Mouse (Mus musculus) forebrain, embryonic 14.5 days (tissue): Measurements from ENCODE around the gene Mpg. TPM values are rescaled to one million over a fixed set of nuclear protein-coding genes. Genes with fewer than 3 reads are reported as not detected.

ENCODE experiments used
- ATAC-seq: fragments of 200-750 bp; cut with Nextera tagmentation; 2 replicates; pipeline ENCODE4 v1.8.0; 2017; ENCODE audit warnings: mild to moderate bottlenecking, moderate library complexity
- DNase-seq: peaks from one replicate; pipeline ENCODE4 v3.0.0-alpha.2; 2015; ENCODE audit warnings: low spot score
- H3K27ac ChIP-seq: fragments of 300-500 bp; sonication (generic); 2 replicates; pipeline ENCODE4 v1.5.1; 2014; ENCODE audit warnings: low read depth, mild to moderate bottlenecking, control low read depth, low read length, moderate library complexity
- H3K27me3 ChIP-seq: fragments of 300-500 bp; sonication (generic); replicated peaks from 2 replicates; pipeline ENCODE4 v1.6.1; 2014; ENCODE audit warnings: low read length, control low read depth, mixed read lengths; ENCODE audit not compliant: control insufficient read depth, insufficient read depth
- H3K36me3 ChIP-seq: fragments of 300-500 bp; sonication (generic); 2 replicates; pipeline ENCODE4 v1.6.1; 2014; ENCODE audit warnings: low read length, control low read depth; ENCODE audit not compliant: control insufficient read depth, insufficient read depth
- H3K4me1 ChIP-seq: fragments of 300-500 bp; sonication (generic); 2 replicates; pipeline ENCODE4 v1.6.1; 2014; ENCODE audit warnings: antibody characterized with exemption, low read length, control low read depth; ENCODE audit not compliant: control insufficient read depth, insufficient read depth
- H3K4me2 ChIP-seq: fragments of 300-500 bp; sonication (generic); 2 replicates; pipeline ENCODE4 v1.6.1; 2014; ENCODE audit warnings: mild to moderate bottlenecking, control low read depth, low read length
- H3K4me3 ChIP-seq: fragments of 300-500 bp; sonication (generic); 2 replicates; pipeline ENCODE4 v1.5.1; 2014; ENCODE audit warnings: low read depth, low read length, control low read depth
- H3K9ac ChIP-seq: fragments of 300-500 bp; sonication (generic); 2 replicates; pipeline ENCODE4 v1.6.1; 2014; ENCODE audit warnings: mild to moderate bottlenecking, low read length, control low read depth, moderate library complexity
- H3K9me3 ChIP-seq: fragments of 300-500 bp; sonication (generic); replicated peaks from 2 replicates; pipeline ENCODE4 v1.6.1; 2016; ENCODE audit warnings: low read length, control low read depth, mixed read lengths; ENCODE audit not compliant: control insufficient read depth
- WGBS: fragments of 180-500 bp; shearing (Covaris S2); extraction: QIAGEN DNeasy Blood & Tissue Kit; methylation state at CpG from one replicate; pipeline ENCODE4 v1.1.7; 2014; 5-methylcytosine and 5-hydroxymethylcytosine counted together
- polyA plus RNA-seq: library from polyadenylated mRNA; unstranded; fragments of >200 nt; fragmentation: Nextera tagmentation; extraction: Ambion mirVana; gene quantifications from 2 replicates; pipeline ENCODE4 v1.2.1, GENCODE M21; 2014

Mpg gene
- polyA plus RNA-seq, 1 experiment from 2014 or later, result 31.2 TPM

DNA sequence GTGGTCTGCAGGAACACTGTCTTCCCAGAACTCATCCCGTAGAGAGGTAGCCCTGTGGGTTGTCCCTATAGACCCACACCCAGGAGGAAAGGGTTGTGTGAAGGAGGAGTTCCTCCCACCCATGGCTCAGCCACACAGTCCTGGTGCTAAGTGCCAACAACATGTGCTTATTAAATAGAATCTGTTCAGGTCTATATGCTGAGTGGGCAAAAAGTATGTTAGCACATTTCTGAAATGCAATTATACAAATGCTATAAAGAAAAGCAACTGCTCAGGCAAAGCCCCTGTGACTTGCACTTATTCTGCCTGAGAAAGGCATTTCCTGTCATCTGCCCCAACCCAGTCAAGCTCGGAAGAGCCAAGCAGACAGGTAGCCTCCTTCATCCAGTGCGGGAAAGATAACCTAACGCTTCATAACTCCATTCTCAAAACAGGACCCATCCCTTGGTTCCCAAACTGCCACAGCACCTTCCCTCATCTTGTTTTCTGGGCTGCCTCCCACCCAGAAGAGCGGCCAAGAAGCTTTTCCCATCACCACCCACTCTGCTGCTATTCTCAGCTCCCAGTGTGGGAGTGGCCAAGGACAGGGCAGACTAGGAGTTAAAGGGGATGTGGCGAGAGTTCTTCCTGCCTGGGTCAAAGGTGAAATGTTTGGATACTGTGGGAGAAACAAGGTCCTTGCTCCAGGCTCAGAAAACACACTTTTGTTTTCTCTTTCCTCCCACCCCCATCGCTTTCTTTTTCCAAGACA is 17.1 kb downstream of the Mpg start:
- Histone ChIP-seq H3K4me1 (no peaks in the 10 kb centered on the region), H3K9me3 (no peaks in the 10 kb centered on the region), H3K9ac (no peak overlapping the region), H3K4me2 (no peak overlapping the region), H3K4me3 (no peak overlapping the region), H3K36me3 (peaks cover 55% of the 10 kb centered on the region), H3K27ac (no peak overlapping the region), H3K27me3 (no peaks in the 10 kb centered on the region)
- no peak for DNase-seq
- no peak for ATAC-seq
- WGBS, result 84% methylated on average over 7 of the region's 7 CpGs

DNA sequence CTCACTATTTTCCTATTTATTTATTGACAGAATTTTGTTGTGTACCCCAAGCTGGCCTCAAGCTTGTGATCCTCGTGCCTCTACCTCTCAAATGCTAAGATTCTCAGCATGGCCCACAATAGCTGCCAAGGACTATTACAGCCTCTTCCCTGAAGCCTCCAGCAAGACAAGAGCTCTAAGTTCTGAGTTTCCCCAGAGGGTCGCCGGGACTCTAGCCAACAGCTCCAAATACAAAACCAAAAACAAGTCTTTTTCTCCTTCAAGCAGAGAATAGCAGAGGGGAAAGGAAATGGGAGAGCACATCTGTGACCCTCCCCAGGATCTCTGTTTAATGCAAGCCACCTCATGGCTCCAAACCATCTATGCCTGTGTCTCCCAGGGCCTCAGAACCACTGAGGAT is 17.8 kb downstream of the Mpg start:
- DNase-seq (no peak), ATAC-seq (no peak)
- H3K4me3 ChIP-seq, result no peak overlapping the region
- whole genome bisulfite sequencing, result 90% methylated on average over 3 of the region's 3 CpGs
- no peak overlapping the region for H3K9ac ChIP-seq
- H3K27ac ChIP-seq, result no peak overlapping the region
- no peak overlapping the region for H3K4me2 ChIP-seq
- H3K36me3 ChIP-seq, result peaks cover 58% of the 10 kb centered on the region
- H3K9me3 ChIP-seq, result no peaks in the 10 kb centered on the region
- no peaks in the 10 kb centered on the region for H3K27me3 ChIP-seq
- no peaks in the 10 kb centered on the region for H3K4me1 ChIP-seq

DNA sequence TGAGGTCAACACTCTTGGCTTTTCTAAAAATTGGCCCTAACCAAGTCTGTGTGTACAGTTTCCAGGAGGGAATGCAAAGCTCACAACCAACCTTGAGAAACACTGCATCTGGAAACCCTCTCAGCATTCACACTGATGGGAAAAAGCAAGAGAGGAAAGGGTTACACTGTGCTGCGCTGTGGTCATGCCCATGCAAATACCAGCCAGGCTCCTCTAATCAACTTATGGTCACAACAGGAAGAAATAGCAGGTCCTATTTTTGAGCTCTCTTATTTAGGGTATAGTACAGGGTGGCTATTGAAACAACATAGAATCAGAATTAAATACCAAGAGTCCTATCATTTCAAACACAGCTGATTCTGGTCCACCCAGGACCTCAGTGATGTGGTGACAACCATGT is 18.3 kb downstream of the Mpg start:
- peaks cover 59% of the 10 kb centered on the region for H3K36me3 ChIP-seq
- no peak overlapping the region for H3K9ac ChIP-seq
- WGBS, result 85% methylated on average over 1 of the region's 1 CpGs
- H3K9me3 ChIP-seq, result no peaks in the 10 kb centered on the region
- no peak overlapping the region for H3K27ac ChIP-seq
- no peaks in the 10 kb centered on the region for H3K4me1 ChIP-seq
- DNase-seq (no peak), ATAC-seq (no peak)
- no peak overlapping the region for H3K4me2 ChIP-seq
- no peak overlapping the region for H3K4me3 ChIP-seq
- H3K27me3 ChIP-seq, result no peaks in the 10 kb centered on the region

DNA sequence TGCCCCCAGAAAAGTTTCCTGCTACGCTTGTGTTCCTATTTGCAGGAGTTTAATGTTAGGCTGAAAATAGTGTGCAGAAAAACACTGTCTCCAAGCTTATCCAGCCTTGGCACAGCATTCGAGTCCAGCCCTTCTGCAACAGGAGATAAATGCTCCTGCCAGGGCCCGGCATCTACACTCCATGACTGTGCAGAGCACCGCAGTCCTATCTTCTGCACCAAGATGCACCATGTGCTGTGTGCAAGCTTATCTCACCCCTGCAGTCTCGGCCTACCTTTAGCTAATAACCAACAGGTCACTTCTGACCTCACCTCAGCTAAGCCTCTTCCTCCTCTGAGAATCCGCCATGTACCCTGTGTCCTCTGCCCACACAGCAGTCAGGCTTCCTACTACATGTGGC is 19.3 kb downstream of the Mpg start:
- ATAC-seq, result no peak
- 93% methylated on average over 6 of the region's 6 CpGs for WGBS
- Histone ChIP-seq H3K36me3 (peaks cover 58% of the 10 kb centered on the region), H3K9me3 (no peaks in the 10 kb centered on the region), H3K4me1 (no peaks in the 10 kb centered on the region), H3K9ac (no peak overlapping the region), H3K27ac (no peak overlapping the region), H3K4me2 (no peak overlapping the region), H3K4me3 (no peak overlapping the region), H3K27me3 (no peaks in the 10 kb centered on the region)
- DNase-seq, result no peak

DNA sequence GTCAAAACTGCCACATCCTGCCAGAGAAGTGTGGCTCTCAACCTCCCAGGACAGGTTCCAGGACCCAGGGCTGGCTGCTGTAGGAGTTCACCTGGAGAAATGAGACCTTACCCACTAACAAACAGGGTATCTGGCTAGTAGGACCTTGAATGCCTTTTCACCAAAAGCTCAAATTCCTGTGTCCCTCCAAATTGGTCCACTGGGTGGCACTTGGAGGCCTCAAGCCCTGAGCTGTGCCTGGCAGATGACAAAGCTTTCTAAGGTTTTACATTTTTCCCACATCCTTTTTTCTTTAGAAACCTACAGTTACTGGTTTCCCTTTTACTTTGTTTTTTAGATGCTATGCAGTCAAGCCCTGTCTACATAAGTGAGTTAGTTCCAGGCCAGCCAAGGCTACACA is 20.8 kb downstream of the Mpg start:
- ATAC-seq (no peak), DNase-seq (no peak)
- Histone ChIP-seq H3K4me3 (no peak overlapping the region), H3K9ac (no peak overlapping the region), H3K27me3 (no peaks in the 10 kb centered on the region), H3K27ac (no peak overlapping the region), H3K4me2 (no peak overlapping the region), H3K4me1 (no peaks in the 10 kb centered on the region), H3K9me3 (no peaks in the 10 kb centered on the region), H3K36me3 (peaks cover 56% of the 10 kb centered on the region)

DNA sequence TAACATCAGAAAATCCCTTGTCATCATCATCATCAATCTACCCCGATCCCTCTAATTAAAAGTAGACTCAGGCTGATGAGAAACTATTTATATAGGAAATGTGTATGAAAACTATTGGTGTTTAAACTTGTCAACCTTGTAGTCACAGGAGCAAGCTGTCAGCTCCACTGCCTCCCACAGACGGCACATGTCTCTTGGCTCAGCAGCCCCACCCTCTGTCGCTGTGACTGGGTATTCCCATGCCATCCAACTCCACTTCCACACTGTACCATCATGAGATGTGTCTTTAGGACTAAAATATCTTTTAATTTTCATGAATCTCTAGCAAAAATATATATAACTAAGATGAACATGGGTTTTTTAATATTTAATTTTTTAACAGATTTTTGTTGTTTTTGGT is 22.0 kb downstream of the Mpg start:
- Histone ChIP-seq H3K4me1 (no peaks in the 10 kb centered on the region), H3K4me2 (no peak overlapping the region), H3K27ac (no peak overlapping the region), H3K9ac (no peak overlapping the region), H3K4me3 (no peak overlapping the region), H3K27me3 (no peaks in the 10 kb centered on the region), H3K9me3 (no peaks in the 10 kb centered on the region), H3K36me3 (peaks cover 64% of the 10 kb centered on the region)
- 90% methylated on average over 3 of the region's 3 CpGs for WGBS
- DNase-seq (no peak), ATAC-seq (no peak)

DNA sequence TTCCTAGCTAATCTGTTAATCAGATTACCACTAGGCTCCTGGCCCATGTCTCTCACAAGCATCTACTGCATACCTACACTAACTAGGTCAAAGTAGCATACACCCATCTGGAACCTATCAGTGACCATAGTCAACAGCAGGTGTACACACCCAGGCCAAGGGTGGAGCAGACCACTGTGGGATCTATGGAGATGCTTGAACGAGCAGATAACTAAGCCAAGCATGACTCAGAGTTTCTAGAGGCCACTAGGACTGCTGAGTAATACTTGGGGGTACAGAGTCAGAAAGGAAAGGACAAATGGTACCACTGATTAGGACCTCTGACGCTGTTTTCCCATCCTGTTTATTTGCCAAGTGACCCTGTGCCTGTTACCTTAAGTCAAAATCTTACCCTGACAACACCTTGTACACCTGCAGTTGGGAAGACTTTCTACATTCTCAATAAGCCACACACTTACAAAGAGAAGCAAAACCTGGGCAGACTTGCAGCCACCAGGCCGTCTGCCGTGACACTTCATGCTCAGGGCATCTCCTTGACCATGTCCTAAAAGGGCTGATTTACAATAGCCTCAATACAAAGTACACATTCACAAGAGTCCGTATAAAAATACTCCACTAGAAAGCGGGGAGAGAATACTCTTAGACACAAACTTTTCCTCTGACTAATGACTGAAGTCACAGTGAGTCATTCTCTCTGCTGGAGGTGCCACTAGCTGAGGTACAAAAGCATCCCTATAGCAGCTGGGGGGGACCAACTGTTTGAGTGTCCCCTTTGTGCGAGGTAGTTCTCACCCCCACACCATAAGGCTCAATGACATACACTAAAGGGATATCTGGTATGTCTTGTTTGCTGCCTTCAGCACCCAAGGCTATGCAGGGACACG is 24.8 kb downstream of the Mpg start:
- Histone ChIP-seq H3K9ac (no peak overlapping the region), H3K4me2 (no peak overlapping the region), H3K36me3 (peaks cover 65% of the 10 kb centered on the region), H3K4me3 (no peak overlapping the region), H3K9me3 (no peaks in the 10 kb centered on the region), H3K27ac (no peak overlapping the region), H3K27me3 (no peaks in the 10 kb centered on the region), H3K4me1 (no peaks in the 10 kb centered on the region)
- DNase-seq (no peak), ATAC-seq (no peak)
- 89% methylated on average over 8 of the region's 8 CpGs for WGBS

DNA sequence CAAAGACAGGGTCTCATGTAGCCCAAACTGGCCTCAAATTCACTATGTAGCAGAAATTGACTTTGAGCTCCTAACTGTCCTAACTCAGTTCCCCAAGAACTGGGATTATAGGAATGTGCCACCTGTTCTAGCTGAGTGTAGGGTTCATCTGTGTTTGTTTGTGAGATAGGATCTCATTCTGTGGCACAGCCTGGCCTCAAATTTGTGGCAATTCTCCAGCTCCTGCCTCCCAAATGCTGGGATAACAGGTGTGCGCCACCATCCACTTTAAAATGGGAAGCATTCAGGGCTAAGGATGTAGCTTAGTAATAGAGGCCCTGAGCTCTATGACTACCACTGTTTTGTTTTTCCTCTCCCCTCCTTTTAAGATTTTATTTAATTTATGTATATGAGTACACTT is 26.8 kb downstream of the Mpg start:
- Histone ChIP-seq H3K27me3 (no peaks in the 10 kb centered on the region), H3K27ac (no peak overlapping the region), H3K9ac (no peak overlapping the region), H3K4me1 (no peaks in the 10 kb centered on the region), H3K36me3 (peaks cover 46% of the 10 kb centered on the region), H3K9me3 (no peaks in the 10 kb centered on the region), H3K4me3 (no peak overlapping the region), H3K4me2 (no peak overlapping the region)
- 100% methylated on average over 1 of the region's 1 CpGs for WGBS
- DNase-seq, result no peak
- no peak for ATAC-seq

DNA sequence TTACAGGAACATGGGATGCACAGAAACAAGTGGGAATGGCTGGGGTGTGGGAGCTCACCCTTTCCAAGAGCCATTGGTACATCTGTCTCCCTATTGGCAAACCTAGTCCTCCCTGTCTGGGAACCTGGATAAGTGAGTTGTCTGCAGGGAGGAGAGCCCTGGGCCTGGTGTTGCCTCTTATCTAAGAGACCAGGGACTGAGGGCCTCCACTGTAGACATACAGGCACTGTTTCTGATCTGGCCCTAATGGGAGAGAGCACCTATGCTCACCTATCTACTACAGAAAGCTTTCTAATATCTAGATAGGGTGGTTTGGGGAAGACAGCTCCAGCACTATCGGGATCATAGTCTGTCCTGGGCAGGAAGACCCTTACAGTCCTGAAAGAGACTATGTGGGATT is 29.8 kb downstream of the Mpg start:
- Histone ChIP-seq H3K36me3 (peaks cover 41% of the 10 kb centered on the region), H3K4me3 (no peak overlapping the region), H3K9ac (no peak overlapping the region), H3K27ac (no peak overlapping the region), H3K9me3 (no peaks in the 10 kb centered on the region), H3K4me1 (no peaks in the 10 kb centered on the region), H3K4me2 (no peak overlapping the region), H3K27me3 (no peaks in the 10 kb centered on the region)
- ATAC-seq (no peak), DNase-seq (no peak)
- 97% methylated on average over 1 of the region's 1 CpGs for WGBS
